Mouse (Mus musculus) ES-E14 (cell line): ENCODE data around the gene Glis2. TPM values are rescaled to one million over a fixed set of nuclear protein-coding genes. Genes with fewer than 3 reads are reported as not detected.
A peak's percentile ranks its signal among the peaks of the same experiment; 100 is the strongest.

Source experiments
- DNase-seq: peaks from one replicate; pipeline ENCODE4 v3.0.0-alpha.2; 2013; ENCODE audit warnings: low read depth, low spot score
- H3K27ac ChIP-seq: 2 replicates; pipeline ENCODE4 v1.5.1; 2012; ENCODE audit warnings: low read depth, mild to moderate bottlenecking, low read length, moderate library complexity, mixed read lengths; ENCODE audit not compliant: poor library complexity, insufficient read depth, severe bottlenecking
- H3K36me3 ChIP-seq: 2 replicates; pipeline ENCODE4 v1.6.1; 2012; ENCODE audit warnings: mild to moderate bottlenecking, low read length, moderate library complexity, mixed read lengths; ENCODE audit not compliant: control insufficient read depth, poor library complexity, insufficient read depth, severe bottlenecking
- H3K4me1 ChIP-seq, 2 experiments: fragments of 150-350 bp in 1 of 2; sonication (generic) in 1 of 2; 2 replicates each; pipeline ENCODE4 v1.6.1; 2012; ENCODE audit warnings: low read length in 2 of 2, mild to moderate bottlenecking in 1 of 2, mixed read lengths in 1 of 2; ENCODE audit not compliant: control insufficient read depth in 2 of 2, insufficient read depth in 2 of 2, poor library complexity in 1 of 2
- H3K4me3 ChIP-seq, 2 experiments: fragments of 150-350 bp in 1 of 2; sonication (generic) in 1 of 2; 2 replicates each; pipeline ENCODE4 v1.5.1; 2012; ENCODE audit warnings: low read length in 2 of 2, low read depth in 1 of 2, mild to moderate bottlenecking in 1 of 2, mixed read lengths in 1 of 2; ENCODE audit not compliant: insufficient read depth in 1 of 2, poor library complexity in 1 of 2, severe bottlenecking in 1 of 2
- H3K9ac ChIP-seq: 2 replicates; pipeline ENCODE4 v1.6.1; 2012; ENCODE audit warnings: low read depth, mild to moderate bottlenecking, low read length, mixed read lengths; ENCODE audit not compliant: poor library complexity, insufficient read depth, severe bottlenecking
- H3K9me3 ChIP-seq: fragments of 150-350 bp; sonication (generic); 2 replicates; pipeline ENCODE4 v1.6.1; 2012; ENCODE audit warnings: low read depth, mild to moderate bottlenecking, low read length; ENCODE audit not compliant: control insufficient read depth, insufficient read depth
- CHD2 ChIP-seq: IDR thresholded peaks from 2 replicates; pipeline ENCODE4 v1.6.1; 2014; ENCODE audit warnings: mild to moderate bottlenecking, low read depth, low read length, inconsistent platforms
- HCFC1 ChIP-seq: IDR thresholded peaks from 2 replicates; pipeline ENCODE4 v1.6.1; 2012; ENCODE audit warnings: low read length, inconsistent platforms, borderline replicate concordance; ENCODE audit not compliant: insufficient read depth
- MAFK ChIP-seq: IDR thresholded peaks from 2 replicates; pipeline ENCODE4 v1.6.1; 2014; ENCODE audit warnings: mild to moderate bottlenecking, low read depth, low read length, inconsistent platforms; ENCODE audit not compliant: insufficient read depth
- ZC3H11A ChIP-seq: IDR thresholded peaks from 2 replicates; pipeline ENCODE4 v1.6.1; 2012; ENCODE audit warnings: low read depth, mild to moderate bottlenecking, inconsistent platforms, low read length, borderline replicate concordance
- ZNF384 ChIP-seq: IDR thresholded peaks from 2 replicates; pipeline ENCODE4 v1.6.1; 2012; ENCODE audit warnings: low read depth, low read length, inconsistent platforms
- in situ Hi-C, 2 experiments: fragments of 600-800 bp; cut with MboI; formaldehyde crosslinking; loops; one replicate each; pipeline ENCODE4 v1.15.1; 2025; ENCODE audit warnings: low sequenced_read_pairs in 2 of 2, inconsistent platforms in 1 of 2; ENCODE audit not compliant: unreplicated experiment in 2 of 2
- total RNA-seq: library from RNA; depleted of rRNA; stranded (reverse); fragments of 300-350 nt; gene quantifications from 2 replicates; pipeline ENCODE4 v1.2.3, GENCODE M21; 2012

Glis2 gene
- total RNA-seq, 1 experiment = 18.2 TPM

GRCm38 (mm10) chr16:4548953-4549688 is 45.4 kb upstream of the Glis2 start:
- H3K4me1 ChIP-seq = peaks cover 0 to 26% of the 10 kb centered on the region in 2 experiments; a peak in 3 of 4 replicates
- DNase-seq = peak; percentile 46
- no peak overlapping the region for H3K4me3 ChIP-seq
- no peak overlapping the region for H3K27ac ChIP-seq
- no peak for TF ChIP-seq HCFC1
- TF ChIP-seq ZC3H11A = no peak
- TF ChIP-seq ZNF384 = no peak
- no peak for TF ChIP-seq CHD2
- TF ChIP-seq MAFK = no peak
- no peak overlapping the region for H3K9ac ChIP-seq
- in situ Hi-C loops = no loop called here
- H3K36me3 ChIP-seq = peaks cover 50% of the 10 kb centered on the region
- H3K9me3 ChIP-seq = no peaks in the 10 kb centered on the region

- no peak overlapping the region for H3K4me3 ChIP-seq
- no peak overlapping the region; the same call in 1 of the 2 replicates for H3K9ac ChIP-seq
- TF ChIP-seq ZC3H11A (peak; percentile 42; the same call in 1 of the 2 replicates), MAFK (no peak), ZNF384 (peak; percentile 64)
- peaks cover 42% of the 10 kb centered on the region for H3K36me3 ChIP-seq
- H3K27ac ChIP-seq = 0 out of 2 replicates have a peak overlapping the region, but pooled peaks have one; percentile 6
- H3K4me1 ChIP-seq = peaks cover 0 to 21% of the 10 kb centered on the region in 2 experiments; a peak in 2 of 4 replicates
- no peaks in the 10 kb centered on the region for H3K9me3 ChIP-seq
- in situ Hi-C loops = no loop called here
- peak; percentile 70 for DNase-seq
These were observed 43.5 kb upstream of the Glis2 start for GRCm38 (mm10) chr16:4551056-4551455.

DNA sequence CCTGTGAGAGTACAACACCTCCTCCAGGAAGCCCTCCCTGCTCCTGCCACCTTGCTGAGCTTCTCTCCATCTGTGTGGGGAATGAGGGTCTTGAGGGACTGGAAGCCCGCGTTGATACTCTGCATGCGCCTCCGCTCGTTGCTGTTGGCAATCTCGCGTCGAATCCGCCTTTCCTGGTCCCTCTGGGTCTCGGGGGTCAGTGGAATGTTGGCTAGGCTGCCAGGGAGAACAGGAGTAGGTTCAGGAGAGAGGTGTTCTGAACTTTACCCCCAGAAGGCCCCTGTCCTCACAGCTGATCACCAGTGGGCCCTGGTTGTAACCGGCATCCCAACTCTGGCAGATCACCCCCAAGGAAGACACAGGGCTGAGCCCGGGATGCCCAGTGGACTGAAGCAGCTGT is 42.6 kb upstream of the Glis2 start:
- Histone ChIP-seq H3K4me3 (no peak overlapping the region), H3K27ac (no peak overlapping the region), H3K4me1 (peaks cover 0 to 22% of the 10 kb centered on the region in 2 experiments; a peak in 2 of 4 replicates), H3K36me3 (peaks cover 36% of the 10 kb centered on the region), H3K9me3 (no peaks in the 10 kb centered on the region), H3K9ac (no peak overlapping the region; the same call in 1 of the 2 replicates)
- in situ Hi-C loops = no loop called here
- TF ChIP-seq CHD2 = no peak
- no peak for TF ChIP-seq HCFC1
- TF ChIP-seq MAFK = no peak
- TF ChIP-seq ZNF384 = no peak
- no peak for TF ChIP-seq ZC3H11A
- DNase-seq = no peak

DNA sequence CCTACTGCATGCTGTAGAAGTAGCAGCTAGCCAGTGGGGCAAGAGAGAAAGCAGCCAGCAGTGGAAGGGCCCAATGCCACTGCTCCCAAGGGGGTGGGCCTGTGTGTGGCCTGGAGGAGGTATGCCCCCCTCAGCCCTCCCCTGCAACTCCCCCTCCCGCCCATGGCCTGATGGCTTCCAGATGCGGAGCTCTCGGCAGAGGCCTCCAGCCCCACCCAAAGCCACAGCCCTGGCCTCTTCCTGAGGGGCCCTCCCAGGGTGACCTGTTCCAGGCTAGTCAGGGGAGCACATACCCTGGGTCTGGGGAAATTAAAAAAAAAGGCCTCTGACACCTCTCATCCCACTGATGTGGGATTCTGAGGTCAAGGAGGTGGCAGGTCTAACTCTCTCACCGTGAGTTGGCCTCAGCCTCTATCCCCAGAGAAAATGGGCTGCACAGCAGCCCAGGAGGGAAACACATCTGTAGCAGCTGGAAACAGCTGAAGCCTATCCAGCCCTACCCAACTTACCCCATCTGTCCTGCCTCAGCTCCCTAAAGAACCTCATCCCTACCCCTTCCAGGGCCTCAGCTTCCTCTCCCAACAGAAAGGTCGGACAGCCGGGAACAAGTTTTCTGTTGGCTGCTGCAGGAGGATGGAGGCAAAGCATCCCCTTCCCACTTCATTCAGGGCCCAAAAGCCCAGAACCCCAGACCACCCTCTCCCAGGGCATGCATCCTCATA is 41.5 kb upstream of the Glis2 start:
- Histone ChIP-seq H3K9me3 (no peaks in the 10 kb centered on the region), H3K4me1 (peaks cover 0 to 26% of the 10 kb centered on the region in 2 experiments; a peak in 2 of 4 replicates), H3K27ac (no peak overlapping the region), H3K36me3 (peaks cover 30% of the 10 kb centered on the region), H3K9ac (peak overlapping the region; percentile 11; the same call in 1 of the 2 replicates), H3K4me3 (no peak overlapping the region)
- in situ Hi-C loops = no loop called here
- DNase-seq = no peak
- TF ChIP-seq ZNF384 = no peak
